Mouse (Mus musculus) thymus, adult 2 months (tissue): ENCODE measurements at regions not wholly inside any gene's neighbourhood (a gene's known extent, or its start where the extent isn't known, plus 50 kb on each side); places are given as distances from the start of the nearest gene placed in this dataset.

Experiments
- CTCF ChIP-seq: fragments of 200-500 bp; IDR thresholded peaks from 2 replicates; pipeline ENCODE4 v1.5.1; 2012; ENCODE audit warnings: mild to moderate bottlenecking, control low read depth, low read length, moderate library complexity, borderline replicate concordance; ENCODE audit not compliant: control insufficient read depth, poor library complexity, insufficient read depth; ENCODE audit errors: extremely low read depth
- POLR2A ChIP-seq: fragments of 200-500 bp; IDR thresholded peaks from 2 replicates; pipeline ENCODE4 v1.6.1; 2012; ENCODE audit warnings: mild to moderate bottlenecking, low read length, control low read depth, moderate library complexity; ENCODE audit not compliant: control insufficient read depth, poor library complexity, insufficient read depth; ENCODE audit errors: extremely low read depth

DNA sequence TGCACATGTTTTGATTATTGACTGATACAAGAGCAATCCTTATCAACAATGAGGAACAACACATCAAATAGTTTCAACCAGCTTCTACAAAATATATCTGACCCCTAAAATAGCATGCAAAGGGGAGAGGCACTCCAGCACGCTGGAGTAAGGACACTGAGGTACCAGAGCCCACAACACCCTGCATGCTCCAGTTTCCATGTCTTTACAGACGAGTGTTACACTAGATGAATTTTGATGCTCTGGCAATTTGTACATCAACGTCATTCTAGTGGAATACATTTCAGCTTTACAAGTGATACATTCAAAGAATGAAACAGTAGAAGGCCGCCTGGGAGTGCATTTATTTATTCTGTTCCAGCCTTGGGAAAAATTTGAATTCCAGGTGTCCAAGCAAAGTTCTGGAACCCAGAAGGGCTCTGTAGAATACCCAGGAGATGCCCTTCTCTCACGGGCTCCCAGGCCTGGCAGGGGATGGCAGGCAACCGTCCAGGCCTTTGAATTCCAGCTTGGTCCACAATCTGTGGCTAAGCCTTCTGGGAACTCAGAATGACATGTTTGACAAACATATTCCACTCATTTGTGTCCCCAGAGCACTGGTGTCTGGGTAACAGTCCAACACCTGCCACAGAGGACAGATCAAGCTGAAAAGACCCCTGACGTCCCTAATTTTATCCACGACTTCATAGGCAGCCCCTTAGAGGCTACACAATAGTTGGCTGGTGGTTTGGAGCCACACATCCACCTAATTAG is 595.6 kb upstream of the Klf4 start:
- TF ChIP-seq POLR2A (no peak), CTCF (no peak)
